Mouse (Mus musculus): ENCODE measurements around the gene Hoxb5.

Gene Hoxb5

DNA sequence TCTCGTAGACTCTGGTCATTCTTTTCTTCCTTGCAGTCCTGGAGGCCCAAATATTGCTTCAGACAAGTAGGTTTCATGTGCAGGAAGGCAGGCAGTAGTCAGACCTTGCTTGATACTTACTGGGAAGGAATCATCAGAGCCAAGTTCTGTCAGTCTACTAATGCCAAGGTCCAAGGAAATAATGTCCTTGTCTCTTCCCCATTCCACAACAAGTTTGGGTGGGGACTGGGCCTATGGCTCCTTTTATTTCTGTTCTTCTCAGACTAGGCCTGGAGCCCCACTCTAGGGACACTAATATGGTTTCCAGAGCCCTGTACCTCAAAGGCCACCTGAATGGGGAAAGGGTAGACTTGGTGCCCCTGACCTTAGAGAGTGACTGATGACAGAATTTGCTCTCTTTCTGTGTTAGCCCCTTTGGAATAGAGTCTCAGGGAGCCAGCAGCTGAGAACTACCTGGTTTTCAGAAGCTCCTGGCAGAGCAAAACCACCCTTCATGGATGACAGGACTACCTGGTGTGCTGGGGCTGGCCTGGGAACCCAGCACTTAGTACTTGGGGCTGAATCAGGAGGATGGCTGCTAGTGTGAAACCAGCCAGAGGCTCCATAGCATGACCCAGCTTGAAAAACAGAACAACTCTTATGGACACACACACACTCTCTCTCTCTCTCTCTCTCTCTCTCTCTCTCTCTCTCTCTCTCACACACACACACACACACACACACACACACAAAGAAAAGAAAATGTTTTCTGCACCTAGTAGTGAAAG lies 14.5 kb upstream of the Hoxb5 start:
- DNase-seq (ENCODE audit: low spot score in 2 of 2): no peak

DNA sequence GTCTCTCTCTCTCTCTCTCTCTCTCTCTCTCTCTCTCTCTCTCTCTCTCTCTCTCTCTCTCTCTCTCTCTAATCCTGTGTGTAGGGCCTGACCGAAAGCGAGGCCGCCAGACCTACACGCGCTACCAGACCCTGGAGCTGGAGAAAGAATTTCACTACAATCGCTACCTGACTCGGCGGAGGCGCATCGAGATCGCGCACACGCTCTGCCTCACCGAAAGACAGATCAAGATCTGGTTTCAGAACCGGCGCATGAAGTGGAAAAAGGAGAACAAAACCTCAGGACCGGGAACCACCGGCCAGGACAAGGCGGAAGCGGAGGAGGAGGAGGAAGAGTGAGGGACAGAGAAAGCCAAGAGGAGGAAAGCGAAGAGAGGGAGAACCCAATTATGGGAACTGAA lies 13.8 kb upstream of the Hoxb5 start:
- DNase-seq (ENCODE audit: low spot score in 2 of 2): no peak

DNA sequence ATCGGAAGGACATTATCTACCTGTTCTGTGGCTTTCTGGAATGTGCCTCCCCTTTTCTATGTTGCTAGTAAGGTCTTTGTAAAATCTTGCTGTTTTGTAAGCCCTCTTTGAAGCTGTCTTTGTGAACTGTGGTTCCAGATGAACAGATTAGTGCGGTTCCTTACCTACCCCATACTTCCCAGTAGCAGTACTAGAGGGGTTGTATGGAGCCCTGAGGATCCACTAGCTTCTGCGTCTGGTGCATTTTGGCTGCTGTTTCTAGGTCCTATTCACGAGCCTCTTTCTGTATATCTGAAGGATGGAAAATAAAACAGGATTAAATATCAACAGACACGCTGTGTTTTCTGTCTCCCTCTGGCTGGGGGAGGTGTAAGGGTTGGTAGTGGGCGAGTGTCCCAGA lies 13.3 kb upstream of the Hoxb5 start:
- DNase-seq (ENCODE audit: low spot score in 2 of 2): no peak

DNA sequence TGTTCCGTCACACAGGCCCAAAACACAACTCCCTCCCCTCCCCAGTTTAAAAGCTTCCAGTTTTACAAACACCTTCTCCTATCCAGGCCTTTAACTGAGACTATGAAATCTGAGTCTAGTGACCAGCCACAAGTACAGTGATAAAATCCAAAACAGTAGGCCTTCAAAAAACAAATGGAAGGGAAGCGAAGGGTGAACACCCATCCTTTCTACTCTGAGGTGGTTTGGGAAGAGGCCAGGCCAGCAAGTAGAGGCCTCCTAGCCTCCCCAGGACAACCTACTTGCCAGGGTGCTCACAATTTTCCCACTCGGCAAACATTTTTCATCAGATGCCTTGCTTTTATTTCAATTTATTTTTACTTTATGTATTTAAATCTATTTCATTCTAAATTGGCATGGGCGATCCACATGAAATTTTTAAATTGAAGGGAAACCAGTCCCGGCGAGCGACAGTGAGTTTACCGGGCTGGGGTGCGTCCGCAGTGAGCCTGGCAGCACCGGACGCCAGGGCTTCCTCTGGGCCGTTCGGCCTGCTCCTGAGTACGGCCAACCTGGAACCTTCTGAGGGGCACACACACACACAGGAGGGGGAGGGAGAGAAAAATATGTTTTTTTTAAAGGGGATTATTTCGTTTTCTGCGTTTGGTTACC lies 12.3 kb upstream of the Hoxb5 start:
- DNase-seq (ENCODE audit: low spot score in 2 of 2): no peak

DNA sequence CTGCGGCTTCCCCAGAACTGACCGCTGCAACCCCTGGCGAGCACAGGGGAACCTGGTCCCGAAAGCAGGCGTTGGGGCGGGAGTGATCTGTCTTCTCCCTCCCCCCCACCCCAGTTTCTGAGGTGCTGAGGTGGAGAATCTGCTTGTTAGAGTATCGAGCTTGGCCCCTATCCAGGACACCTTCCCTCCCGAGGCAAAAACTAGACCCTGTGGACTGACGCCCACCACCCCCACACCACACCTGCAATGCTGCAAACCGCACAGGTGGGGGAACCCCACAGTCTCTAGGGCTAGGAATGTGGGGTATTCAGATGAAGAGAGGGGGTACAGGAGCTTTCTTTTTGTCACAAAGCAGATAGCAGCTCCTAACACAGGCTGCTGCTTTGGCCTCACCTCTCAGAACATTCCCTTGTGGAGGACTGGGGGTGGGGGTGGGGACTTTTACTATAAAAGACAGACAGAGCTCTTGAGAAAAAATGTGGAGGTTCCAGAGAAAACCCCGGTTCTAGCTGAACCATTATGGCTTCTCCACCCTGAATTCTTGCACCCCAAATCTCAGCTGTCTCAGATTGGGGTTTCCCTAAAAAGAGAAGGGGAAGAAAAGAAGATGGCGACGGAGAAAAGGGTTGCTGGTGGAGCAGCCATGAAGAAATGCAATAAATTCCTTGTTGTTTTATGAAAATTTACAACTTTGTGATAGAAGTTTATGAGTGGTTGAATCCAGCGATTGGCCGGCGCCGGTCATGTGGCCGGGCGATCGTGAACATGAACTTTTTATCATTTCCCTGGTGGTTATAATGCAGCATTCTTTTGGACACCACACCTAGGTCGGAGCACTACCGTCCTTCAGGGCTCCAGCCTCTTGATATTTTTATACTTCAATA lies 11.2 kb upstream of the Hoxb5 start, which contains the start of gene Hoxb6:
Gene Hoxb6, plus strand, starts transcription at position 796 of the 884 bp plus-strand sequence.
- DNase-seq (ENCODE audit: low spot score in 2 of 2): peak in 1 of 2 experiments; percentile 76

DNA sequence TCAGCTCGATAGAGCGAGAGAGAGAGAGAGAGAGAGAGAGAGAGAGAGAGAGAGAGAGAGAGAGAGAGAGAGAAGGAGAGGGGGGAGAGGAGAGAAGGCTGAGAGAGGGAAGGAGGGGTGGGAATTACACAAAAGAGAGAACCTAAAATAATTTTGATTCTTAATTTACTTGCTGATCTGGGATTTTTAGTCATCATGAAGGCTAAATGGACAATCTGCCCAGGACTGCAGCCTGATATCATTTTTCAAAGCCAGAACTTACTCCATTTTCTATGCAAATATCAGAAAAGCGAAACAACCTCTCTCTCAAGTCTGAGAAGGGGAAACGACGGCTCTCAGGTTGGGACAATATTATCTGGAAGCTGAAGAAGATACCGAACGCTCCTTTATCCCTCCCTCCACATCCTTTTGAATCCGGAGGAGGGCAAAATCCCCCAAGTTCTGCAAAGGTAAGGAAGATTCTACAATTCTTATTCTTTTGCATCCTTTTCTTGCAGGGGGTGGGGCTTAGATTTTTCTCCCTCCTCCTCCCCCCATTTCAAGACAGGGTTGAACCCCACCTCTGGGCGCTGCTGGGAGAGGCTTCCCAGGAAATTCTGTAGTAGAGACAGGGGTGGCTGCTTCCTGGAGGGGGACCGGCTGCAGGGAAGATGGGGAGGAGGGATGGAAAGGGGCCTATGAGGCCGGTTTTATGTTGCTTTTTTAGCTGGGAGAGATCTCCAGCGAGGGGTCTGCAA lies 10.4 kb upstream of the Hoxb5 start:
- no peak for DNase-seq (ENCODE audit: low spot score in 2 of 2)

DNA sequence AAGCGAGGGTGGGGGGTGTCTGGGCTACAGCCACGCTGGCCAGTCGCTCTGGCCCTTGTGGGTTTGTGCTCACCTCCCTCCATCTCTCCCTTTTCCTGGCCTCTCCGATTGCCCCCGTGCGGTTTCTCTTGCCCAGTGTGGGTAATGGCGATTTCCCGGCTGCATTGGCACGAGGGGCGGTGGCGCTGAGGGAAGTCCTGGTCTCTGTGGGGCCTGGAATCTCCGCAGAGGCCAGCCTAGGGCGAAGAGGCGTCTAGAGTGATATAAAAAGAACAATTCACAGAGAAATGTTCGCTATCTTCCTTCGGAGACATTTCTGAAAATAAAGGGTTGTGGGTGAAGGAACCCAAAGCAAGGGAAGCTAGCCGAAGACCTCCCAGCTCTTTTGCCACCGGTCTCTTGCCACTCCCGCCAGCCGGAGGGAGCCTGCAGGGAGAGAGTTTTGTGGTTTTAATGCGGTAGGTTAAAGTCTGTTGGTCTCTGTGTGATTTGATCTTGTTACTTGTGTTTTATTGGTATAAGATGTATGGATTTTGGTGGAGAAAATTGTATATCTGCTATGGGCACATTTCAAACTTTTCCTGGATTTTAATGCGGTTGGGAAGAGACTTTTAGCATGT lies 9.7 kb upstream of the Hoxb5 start:
- DNase-seq (ENCODE audit: low spot score in 2 of 2): no peak

DNA sequence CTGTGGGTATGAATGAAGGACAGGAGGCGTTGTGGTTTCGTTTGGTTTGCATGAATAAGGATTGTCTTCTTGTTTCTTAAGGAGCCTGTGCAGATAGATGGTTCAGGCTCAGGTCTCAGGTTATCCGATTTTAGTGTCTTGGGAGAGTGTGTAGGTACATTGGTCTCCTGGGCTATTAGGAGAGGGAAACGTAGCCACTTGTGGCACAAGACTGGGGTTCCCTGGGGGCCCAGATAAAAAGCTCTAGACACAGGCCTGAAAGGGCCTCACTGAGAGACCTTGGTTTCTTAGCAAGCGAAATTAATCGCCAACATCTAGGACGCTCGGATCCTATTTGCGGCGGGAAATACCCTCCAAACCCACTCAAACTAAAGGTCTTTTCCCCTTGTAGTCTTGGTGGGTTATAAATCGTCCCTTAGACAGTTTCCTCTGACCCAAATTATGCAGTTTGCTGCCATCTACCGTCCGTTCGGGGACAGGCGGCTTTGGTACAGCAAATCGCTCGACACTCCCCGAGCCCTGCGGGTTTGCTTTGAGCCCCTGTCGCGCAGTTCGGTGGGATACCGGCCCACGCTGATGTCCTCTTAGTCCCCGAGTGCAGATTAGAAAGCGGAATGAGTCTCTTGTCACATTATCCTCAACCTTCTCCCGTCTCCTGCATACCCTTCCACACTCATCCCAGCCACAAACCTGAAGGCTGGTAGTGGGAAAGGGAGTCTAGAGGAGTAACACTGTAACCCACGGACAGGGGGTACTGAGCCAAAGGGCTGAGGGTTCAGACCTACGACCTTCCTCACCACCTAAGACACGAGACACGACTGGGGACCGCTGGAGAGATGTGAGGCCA lies 8.7 kb upstream of the Hoxb5 start:
- DNase-seq (ENCODE audit: low spot score in 2 of 2): peak in 1 of 2 experiments; percentile 82

DNA sequence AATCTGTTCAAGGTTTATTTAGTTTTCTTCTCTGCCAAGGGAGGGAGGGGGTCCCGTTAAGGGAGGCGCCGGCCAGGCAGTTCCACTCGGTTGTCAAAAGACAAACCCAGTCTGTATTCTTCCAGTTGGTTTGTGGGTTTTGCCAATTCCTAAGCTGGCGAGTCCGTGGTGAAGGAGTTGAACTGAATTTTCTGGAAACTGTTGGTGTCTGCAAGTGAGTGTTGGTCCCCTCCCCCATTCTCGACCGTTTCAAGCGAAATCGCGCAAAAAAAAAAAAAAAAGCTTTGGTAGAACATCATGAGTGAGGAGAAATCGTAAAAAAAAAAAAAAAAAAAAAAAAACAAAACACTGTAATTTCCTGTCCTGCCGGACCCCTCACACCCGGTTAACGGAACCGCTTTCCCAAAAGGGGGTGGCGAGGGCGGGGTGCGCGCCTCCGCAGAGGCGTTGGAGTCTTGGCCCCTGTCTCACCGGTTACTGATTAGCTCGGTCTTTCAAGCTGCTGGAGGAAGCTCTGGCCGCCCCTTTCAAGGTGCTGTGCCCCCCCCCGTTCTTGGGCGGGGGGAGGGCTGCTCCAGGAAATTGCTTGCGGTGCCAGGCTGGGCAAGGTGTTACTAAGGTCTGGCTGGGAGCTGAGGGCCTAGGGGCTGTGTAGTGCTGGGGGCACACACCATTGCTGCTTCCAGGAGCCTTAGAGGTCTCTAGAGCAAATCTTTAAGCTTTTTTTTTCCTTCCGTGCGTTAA lies 7.9 kb upstream of the Hoxb5 start:
- no peak for DNase-seq (ENCODE audit: low spot score in 2 of 2)

DNA sequence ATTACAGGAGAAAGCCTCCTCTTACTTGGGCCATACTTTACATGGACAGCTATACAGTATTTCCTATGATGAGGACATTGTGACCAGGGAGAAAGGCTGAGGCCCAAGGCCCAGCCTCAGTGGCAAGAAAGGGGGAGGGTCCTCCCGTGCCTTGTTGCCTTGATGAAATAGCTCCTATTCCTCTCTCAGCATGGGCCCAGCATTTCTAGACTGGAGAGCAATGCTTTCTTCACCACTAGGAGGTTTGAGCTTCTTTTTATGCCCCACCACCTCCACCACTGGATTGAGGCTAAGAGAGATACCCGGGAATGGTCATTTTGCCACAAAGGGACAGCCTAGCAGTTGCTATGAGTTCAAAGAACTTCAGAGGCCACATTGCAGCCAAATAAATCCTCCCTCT lies 6.1 kb upstream of the Hoxb5 start:
- no peak for DNase-seq (ENCODE audit: low spot score in 2 of 2)

DNA sequence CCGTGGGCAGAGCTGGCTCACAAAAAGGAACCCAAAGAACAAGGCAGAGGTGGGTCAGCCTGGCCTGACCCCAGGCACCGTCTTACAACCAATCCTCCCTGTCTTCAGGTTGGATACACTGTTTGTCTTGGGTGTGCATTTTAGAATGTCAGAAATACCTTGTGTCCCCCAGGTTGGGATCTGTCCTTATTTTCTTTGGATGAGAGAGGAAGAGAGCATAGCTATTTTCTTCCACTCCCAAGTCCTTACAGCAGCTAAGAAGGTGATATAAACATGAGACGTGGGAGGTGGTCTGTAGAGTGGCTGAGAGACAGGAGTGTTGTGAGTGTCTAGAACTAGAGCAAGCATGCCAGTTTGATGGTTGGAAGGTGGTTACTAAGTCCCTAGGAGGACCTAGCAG lies 5.7 kb upstream of the Hoxb5 start:
- DNase-seq (ENCODE audit: low spot score in 2 of 2): no peak

DNA sequence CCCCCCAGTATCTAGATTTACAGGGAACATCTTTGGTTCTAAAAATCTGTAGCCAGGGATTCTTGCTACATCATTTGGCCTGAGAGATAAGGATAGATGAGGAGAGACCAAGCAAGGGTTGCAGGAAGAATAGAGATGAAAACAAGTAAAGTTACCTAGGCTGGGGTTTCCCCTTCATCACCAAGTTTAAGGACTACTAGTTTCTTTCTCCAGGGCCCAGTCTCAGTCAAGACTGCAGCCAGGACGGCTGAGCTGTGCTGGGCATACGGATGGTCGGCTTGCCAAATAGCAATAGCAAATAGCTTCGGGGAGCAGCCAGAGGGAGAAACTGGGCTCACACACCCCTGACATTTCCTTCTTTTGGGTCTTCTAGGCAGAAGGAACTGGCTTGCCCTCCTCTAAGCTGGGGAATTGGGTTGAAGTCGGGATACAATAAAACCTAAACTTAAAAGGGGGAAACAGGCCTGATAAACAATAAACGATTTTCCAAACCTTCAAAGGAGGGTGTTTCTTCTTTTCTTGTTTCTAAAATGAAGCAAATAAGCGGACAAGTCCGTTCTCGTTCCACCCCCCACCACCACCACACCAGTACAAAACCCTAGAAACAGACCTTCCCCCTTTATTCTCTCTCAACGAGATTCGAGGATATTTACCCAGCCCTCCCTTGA lies 5.0 kb upstream of the Hoxb5 start:
- no peak for DNase-seq (ENCODE audit: low spot score in 2 of 2)

DNA sequence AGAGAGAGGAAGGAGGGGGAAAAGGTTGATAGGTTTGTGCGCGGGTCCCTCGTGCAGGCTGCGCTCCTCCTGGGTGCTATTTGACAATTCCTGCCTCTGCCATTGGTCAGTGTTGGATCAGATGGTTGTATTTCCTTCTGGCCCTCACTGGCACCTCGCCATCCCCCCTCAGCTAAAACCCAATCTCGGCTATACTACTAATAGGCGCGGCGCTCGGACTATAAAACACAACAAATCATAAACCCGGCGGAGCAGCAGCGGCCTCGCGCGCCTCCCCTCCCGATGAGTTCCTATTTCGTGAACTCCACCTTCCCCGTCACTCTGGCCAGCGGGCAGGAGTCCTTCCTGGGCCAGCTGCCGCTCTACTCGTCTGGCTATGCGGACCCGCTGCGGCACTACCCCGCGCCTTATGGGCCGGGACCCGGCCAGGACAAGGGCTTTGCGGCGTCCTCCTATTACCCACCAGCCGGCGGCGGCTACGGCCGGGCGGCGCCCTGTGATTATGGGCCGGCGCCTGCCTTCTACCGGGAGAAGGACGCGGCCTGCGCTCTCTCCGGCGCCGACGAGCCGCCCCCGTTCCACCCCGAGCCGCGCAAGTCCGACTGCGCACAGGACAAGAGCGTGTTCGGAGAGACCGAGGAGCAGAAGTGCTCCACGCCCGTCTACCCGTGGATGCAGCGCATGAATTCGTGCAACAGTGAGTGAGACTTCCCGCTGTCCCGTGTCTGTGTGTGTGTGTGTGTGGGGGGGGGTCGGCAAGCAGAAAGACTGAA lies 4.1 kb upstream of the Hoxb5 start:
- no peak for DNase-seq (ENCODE audit: low spot score in 2 of 2)

DNA sequence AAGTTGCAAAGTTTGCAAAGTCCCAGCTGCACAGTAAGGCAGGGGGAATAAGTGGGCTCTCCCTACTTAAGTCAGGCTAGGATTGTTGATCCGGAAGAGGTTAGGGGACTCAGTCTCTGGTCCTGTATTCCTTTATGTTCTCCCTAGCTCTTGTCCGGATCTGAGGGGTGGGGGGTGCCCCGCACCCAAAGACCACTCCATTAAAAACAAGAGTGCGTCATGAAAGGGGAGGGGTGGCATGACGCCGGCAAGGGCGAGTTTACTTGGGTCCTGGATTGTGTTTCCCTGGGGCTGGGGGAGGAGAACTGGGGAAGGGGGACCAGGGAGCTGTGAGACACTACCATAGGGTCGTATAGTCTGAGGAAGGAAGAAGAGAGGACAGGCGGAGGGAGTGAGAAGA lies 3.4 kb upstream of the Hoxb5 start:
- no peak for DNase-seq (ENCODE audit: low spot score in 2 of 2)

DNA sequence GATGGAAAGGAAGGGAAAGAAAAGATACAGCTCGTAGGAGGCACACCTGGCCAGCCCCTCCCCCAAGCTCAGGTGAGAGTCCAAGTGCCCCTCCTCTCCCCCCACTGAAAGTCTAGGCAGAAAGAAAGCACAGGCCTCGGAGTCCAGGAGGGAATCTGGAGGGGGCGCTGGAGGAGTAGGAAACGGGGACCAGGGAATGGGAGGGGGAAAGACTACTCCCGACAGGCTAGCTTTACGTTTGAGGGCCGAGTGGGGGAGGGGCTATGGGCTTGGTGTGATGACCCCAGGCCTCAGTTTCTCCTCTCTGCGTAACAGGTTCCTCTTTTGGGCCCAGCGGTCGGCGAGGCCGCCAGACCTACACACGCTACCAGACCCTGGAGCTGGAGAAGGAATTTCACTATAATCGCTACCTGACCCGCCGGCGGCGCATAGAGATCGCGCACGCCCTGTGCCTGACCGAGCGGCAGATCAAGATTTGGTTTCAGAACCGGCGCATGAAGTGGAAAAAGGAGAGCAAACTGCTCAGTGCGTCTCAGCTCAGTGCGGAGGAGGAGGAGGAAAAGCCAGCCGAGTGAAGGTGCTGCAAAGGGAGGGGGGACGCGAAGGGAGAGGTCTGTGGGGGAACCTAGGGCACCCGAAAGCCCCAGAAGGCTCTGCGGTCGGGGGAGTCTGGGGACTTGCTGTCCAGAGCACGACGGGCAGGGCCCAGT lies 2.6 kb upstream of the Hoxb5 start:
- no peak for DNase-seq (ENCODE audit: low spot score in 2 of 2)

DNA sequence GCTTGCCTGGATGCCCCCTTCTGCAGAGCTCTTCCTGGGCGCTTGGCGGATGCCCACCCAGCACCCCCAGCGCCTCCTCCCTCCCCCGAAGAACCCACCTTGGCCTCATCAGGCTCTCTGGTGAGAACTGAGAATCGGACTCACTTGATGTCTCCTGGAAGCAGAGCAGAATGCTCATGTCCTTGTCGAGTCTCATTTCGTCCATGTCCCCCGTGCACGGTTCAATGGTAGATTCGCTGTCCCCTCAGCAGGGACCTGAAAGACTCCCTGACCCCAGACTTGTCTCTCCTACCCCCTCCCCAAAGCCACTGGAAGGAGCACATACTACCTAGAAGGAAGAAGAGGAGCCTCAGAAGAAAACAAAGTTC lies 2.1 kb upstream of the Hoxb5 start:
- no peak for DNase-seq (ENCODE audit: low spot score in 2 of 2)

DNA sequence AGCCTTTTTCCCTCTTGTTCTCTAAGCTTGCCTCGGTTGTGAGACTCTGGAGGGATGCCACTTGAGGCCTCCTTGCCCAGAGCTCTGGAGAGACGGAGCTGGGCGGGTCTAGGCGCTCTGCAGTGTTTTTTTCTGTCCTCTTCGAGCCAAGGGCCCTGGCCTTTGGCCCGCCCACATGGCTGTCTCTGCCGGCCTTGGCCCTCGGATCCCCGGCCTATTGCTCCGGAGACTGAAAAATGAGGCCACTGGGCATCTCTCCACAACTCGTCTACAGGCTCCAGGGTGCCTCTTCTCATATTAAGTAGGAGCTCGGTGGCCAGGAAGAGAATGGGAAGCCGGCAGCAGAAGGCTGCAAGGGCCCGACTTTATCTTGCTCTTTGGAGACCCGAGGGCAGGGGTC lies 1.3 kb upstream of the Hoxb5 start:
- no peak for DNase-seq (ENCODE audit: low spot score in 2 of 2)
